Mouse (Mus musculus) midbrain, embryonic 14.5 days (tissue): ENCODE measurements around the gene AI467606. TPM values are rescaled to one million over a fixed set of nuclear protein-coding genes. Genes with fewer than 3 reads are reported as not detected.

ENCODE experiments used
- ATAC-seq: fragments of 200-750 bp; cut with Nextera tagmentation; 2 replicates; pipeline ENCODE4 v1.8.0; 2017; ENCODE audit warnings: moderate number of reproducible peaks, moderate library complexity; ENCODE audit not compliant: low FRiP score, low TSS enrichment
- DNase-seq: peaks from one replicate; pipeline ENCODE4 v3.0.0-alpha.2; 2015
- H3K27ac ChIP-seq: fragments of 300-500 bp; sonication (generic); replicated peaks from 2 replicates; pipeline ENCODE4 v1.5.1; 2014; ENCODE audit warnings: mild to moderate bottlenecking, low read depth, low read length, moderate library complexity
- H3K27me3 ChIP-seq: fragments of 300-500 bp; sonication (generic); 2 replicates; pipeline ENCODE4 v1.6.1; 2014; ENCODE audit warnings: low read length, control low read depth, mixed read lengths; ENCODE audit not compliant: control insufficient read depth, insufficient read depth
- H3K36me3 ChIP-seq: fragments of 300-500 bp; sonication (generic); 2 replicates; pipeline ENCODE4 v1.6.1; 2014; ENCODE audit warnings: low read length, control low read depth; ENCODE audit not compliant: control insufficient read depth, insufficient read depth
- H3K4me1 ChIP-seq: fragments of 300-500 bp; sonication (generic); 2 replicates; pipeline ENCODE4 v1.6.1; 2014; ENCODE audit warnings: mild to moderate bottlenecking, antibody characterized with exemption, low read length, control low read depth; ENCODE audit not compliant: control insufficient read depth, insufficient read depth
- H3K4me2 ChIP-seq: fragments of 300-500 bp; sonication (generic); 2 replicates; pipeline ENCODE4 v1.6.1; 2014; ENCODE audit warnings: mild to moderate bottlenecking, low read length, moderate library complexity
- H3K4me3 ChIP-seq: fragments of 300-500 bp; sonication (generic); replicated peaks from 2 replicates; pipeline ENCODE4 v1.5.1; 2014; ENCODE audit warnings: low read depth, low read length
- H3K9ac ChIP-seq: fragments of 300-500 bp; sonication (generic); replicated peaks from 2 replicates; pipeline ENCODE4 v1.6.1; 2014; ENCODE audit warnings: mild to moderate bottlenecking, low read length, moderate library complexity
- H3K9me3 ChIP-seq: fragments of 300-500 bp; sonication (generic); 2 replicates; pipeline ENCODE4 v1.6.1; 2016; ENCODE audit warnings: low read length, control low read depth, mixed read lengths; ENCODE audit not compliant: control insufficient read depth
- WGBS: fragments of 180-500 bp; shearing (Covaris S2); extraction: QIAGEN DNeasy Blood & Tissue Kit; methylation state at CpG from one replicate; pipeline ENCODE4 v1.1.7; 2014; 5-methylcytosine and 5-hydroxymethylcytosine counted together
- polyA plus RNA-seq: library from polyadenylated mRNA; unstranded; fragments of >200 nt; fragmentation: Nextera tagmentation; extraction: Ambion mirVana; gene quantifications from 2 replicates; pipeline ENCODE4 v1.2.1, GENCODE M21; 2014

AI467606 gene
- polyA plus RNA-seq, 1 experiment from 2014 or later: 2.2 TPM

GRCm38 (mm10) chr7:127113614-127114259 lies 22.6 kb downstream of the AI467606 start:
- Histone ChIP-seq H3K27me3 (no peaks in the 10 kb centered on the region), H3K9ac (no peak overlapping the region), H3K4me2 (0 out of 2 replicates have a peak overlapping the region, but pooled peaks have one; percentile 4), H3K4me3 (no peak overlapping the region), H3K27ac (0 out of 2 replicates have a peak overlapping the region, but pooled peaks have one; percentile 26), H3K4me1 (no peaks in the 10 kb centered on the region), H3K9me3 (no peaks in the 10 kb centered on the region), H3K36me3 (no peaks in the 10 kb centered on the region)
- DNase-seq: peak; percentile 65
- no peak for ATAC-seq
- WGBS: 49% methylated on average over 12 of the region's 12 CpGs

DNA sequence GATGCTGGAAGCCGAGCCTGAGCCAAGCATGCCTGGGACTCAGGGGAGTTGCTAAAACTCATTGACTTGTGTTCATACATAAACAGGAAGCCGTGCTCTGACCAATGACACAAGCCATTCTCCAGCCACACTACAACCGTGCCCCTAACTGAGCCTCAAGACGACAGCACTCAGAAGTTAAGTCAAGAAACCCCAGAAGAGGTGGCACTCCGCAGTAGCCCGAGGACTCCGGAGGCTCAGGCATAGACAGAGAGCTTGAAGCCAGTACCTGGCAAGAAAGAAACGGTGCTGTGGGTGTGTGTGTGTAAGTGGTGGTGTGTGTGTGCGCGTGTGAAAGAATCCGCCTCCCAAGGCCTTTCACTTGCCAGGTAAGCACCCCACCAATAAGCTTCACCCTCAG lies 23.8 kb downstream of the AI467606 start:
- Histone ChIP-seq H3K36me3 (no peaks in the 10 kb centered on the region), H3K9ac (no peak overlapping the region), H3K27me3 (no peaks in the 10 kb centered on the region), H3K27ac (no peak overlapping the region), H3K4me2 (no peak overlapping the region), H3K9me3 (no peaks in the 10 kb centered on the region), H3K4me1 (no peaks in the 10 kb centered on the region), H3K4me3 (no peak overlapping the region)
- DNase-seq (no peak), ATAC-seq (no peak)
- 88% methylated on average over 11 of the region's 11 CpGs for WGBS

DNA sequence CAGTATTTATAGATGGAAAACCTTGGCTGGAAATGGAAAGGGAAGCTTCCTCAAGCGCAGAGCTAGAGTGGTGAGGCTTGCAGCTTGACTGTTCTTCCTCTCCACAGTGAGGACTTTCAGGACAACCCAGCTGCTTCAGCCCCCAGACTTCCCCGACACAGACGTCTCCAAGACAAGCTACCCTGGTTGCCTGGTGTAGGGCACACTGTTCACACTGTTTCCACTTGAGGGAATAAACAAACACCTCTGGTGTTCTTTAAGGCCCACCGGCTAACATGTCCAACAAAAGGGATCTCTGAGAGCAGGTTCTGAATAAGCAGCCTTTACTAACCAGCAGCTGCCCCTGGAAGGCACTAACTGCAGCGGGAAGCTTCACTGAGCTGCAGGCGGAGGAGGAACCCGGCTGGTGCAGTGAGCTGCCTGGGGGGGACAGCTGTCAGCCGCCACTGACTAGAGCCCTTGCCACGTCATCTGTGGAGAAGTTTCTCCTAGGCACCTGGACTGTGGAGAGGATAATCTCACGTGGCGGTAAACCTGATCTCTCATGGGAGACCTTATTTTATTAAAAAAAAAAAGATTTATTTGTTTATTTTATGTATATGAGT lies 25.3 kb downstream of the AI467606 start:
- Histone ChIP-seq H3K27ac (no peak overlapping the region), H3K9me3 (no peaks in the 10 kb centered on the region), H3K4me1 (0 out of 2 replicates have a peak, but pooled peaks cover 1% of the 10 kb centered on the region), H3K4me2 (no peak overlapping the region), H3K4me3 (no peak overlapping the region), H3K36me3 (no peaks in the 10 kb centered on the region), H3K27me3 (peaks cover 8% of the 10 kb centered on the region), H3K9ac (no peak overlapping the region)
- WGBS: 42% methylated on average over 11 of the region's 11 CpGs
- no peak for ATAC-seq
- peak; percentile 6 for DNase-seq

- Histone ChIP-seq H3K36me3 (no peaks in the 10 kb centered on the region), H3K9ac (no peak overlapping the region), H3K27me3 (peaks cover 8% of the 10 kb centered on the region), H3K9me3 (no peaks in the 10 kb centered on the region), H3K27ac (no peak overlapping the region), H3K4me2 (no peak overlapping the region), H3K4me1 (0 out of 2 replicates have a peak, but pooled peaks cover 3% of the 10 kb centered on the region), H3K4me3 (no peak overlapping the region)
- no peak for ATAC-seq
- DNase-seq: peak; percentile 36
- WGBS: 57% methylated on average over 5 of the region's 5 CpGs
Measured at GRCm38 (mm10) chr7:127117948-127118347, 26.8 kb downstream of the AI467606 start.

DNA sequence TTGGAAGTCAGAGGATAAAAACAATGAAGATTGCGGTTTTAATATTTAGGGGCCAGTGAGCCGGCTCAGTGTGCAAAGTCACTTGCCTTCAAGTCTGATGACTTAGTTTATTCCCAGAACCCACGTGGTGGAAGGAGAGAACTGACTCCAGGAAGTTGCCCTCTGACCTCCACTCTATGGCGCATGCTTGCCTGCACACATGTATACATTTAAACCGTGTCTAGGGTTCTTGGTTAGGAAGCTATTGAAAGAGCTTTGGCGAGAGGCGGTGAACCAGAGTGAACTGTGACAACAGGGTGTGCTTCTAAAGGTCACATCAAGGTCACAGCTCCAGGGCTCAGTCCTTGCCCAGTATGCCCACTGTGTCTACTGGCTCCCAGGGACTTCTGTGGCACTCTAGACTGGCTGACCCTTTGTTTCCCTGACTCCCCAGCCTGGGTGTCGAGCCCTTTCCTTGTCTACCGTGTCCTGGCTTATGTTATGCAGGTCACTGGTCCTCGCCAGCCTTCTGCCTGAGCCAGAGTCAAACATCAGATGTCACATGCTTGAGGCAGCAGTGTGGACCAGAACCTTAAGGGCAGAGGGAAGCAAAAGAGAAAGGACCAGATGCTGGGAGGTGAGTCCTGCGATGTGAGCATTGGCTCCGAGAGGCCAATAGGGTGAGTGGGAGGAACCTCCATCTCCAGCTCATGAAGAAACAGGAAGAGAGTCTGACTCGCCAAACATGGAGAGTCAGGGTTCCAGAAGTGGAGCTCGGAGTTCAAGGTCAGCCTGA lies 27.7 kb downstream of the AI467606 start:
- Histone ChIP-seq H3K4me3 (no peak overlapping the region), H3K4me2 (no peak overlapping the region), H3K4me1 (0 out of 2 replicates have a peak, but pooled peaks cover 3% of the 10 kb centered on the region), H3K36me3 (no peaks in the 10 kb centered on the region), H3K27me3 (peaks cover 8% of the 10 kb centered on the region), H3K9me3 (no peaks in the 10 kb centered on the region), H3K9ac (no peak overlapping the region), H3K27ac (no peak overlapping the region)
- DNase-seq (no peak), ATAC-seq (no peak)
- WGBS: 46% methylated on average over 14 of the region's 14 CpGs

- H3K9me3 ChIP-seq: no peaks in the 10 kb centered on the region
- no peak overlapping the region; the same call in 1 of the 2 replicates for H3K9ac ChIP-seq
Measured at GRCm38 (mm10) chr7:127121061-127121910, 30.1 kb downstream of the AI467606 start.

GRCm38 (mm10) chr7:127121911-127122270 lies 30.7 kb downstream of the AI467606 start, which contains the start of gene Qprt:
Qprt (minus strand) TSS chr7:127122226.
- ATAC-seq (no peak), DNase-seq (no peak)
- WGBS: 8% methylated on average over 7 of the region's 7 CpGs
- Histone ChIP-seq H3K4me3 (no peak within 1 kb of the TSS), H3K9me3 (no peaks in the 10 kb centered on the region), H3K27ac (no peak within 1 kb of the TSS), H3K36me3 (no peaks in the 10 kb centered on the region), H3K27me3 (peaks cover 8% of the 10 kb centered on the region), H3K4me1 (0 out of 2 replicates have a peak, but pooled peaks cover 3% of the 10 kb centered on the region), H3K9ac (no peak within 1 kb of the TSS; the same call in 1 of the 2 replicates), H3K4me2 (peak within 1 kb of the TSS; percentile 12; the same call in 1 of the 2 replicates)

More at GRCm38 (mm10) chr7:127121061-127121910, 30.1 kb downstream of the AI467606 start:
- peak overlapping the region; percentile 12; the same call in 1 of the 2 replicates for H3K4me2 ChIP-seq
- H3K4me1 ChIP-seq: 0 out of 2 replicates have a peak, but pooled peaks cover 3% of the 10 kb centered on the region
- 7% methylated on average over 21 of the region's 21 CpGs for WGBS
- no peak overlapping the region for H3K4me3 ChIP-seq
- DNase-seq: no peak
- peaks cover 8% of the 10 kb centered on the region for H3K27me3 ChIP-seq
- ATAC-seq: no peak
- H3K36me3 ChIP-seq: no peaks in the 10 kb centered on the region
- no peak overlapping the region for H3K27ac ChIP-seq

DNA sequence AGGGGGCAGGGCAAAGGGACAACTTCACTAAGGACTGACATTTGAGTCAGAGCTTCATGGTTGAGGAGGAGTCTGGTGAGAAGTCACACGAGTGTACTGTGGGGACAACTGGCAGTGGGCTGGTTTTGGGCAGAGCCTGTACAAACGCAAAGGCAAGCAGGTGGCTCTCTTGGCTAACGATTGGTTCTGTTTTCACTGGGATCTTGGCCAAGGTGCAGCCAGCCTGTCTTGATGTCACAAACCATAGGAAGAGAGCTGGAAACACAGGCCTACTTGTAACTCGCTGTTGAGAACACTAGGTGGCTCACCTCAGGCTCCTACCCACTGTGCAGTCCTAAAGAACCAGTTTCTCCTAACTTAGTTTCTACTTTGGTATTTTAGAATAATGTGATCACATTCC lies 38.5 kb downstream of the AI467606 start:
- H3K27ac ChIP-seq: no peak overlapping the region
- ATAC-seq (no peak), DNase-seq (peak; percentile 63)
- H3K9me3 ChIP-seq: no peaks in the 10 kb centered on the region
- no peaks in the 10 kb centered on the region for H3K4me1 ChIP-seq
- no peak overlapping the region for H3K4me2 ChIP-seq
- no peaks in the 10 kb centered on the region for H3K27me3 ChIP-seq
- H3K36me3 ChIP-seq: no peaks in the 10 kb centered on the region
- WGBS: 22% methylated on average over 4 of the region's 4 CpGs
- H3K9ac ChIP-seq: no peak overlapping the region
- no peak overlapping the region for H3K4me3 ChIP-seq
